Mouse (Mus musculus) liver, embryonic 13.5 days (tissue): ENCODE data around the gene Bank1. TPM values are rescaled to one million over a fixed set of nuclear protein-coding genes. Genes with fewer than 3 reads are reported as not detected.
A peak's percentile ranks its signal among the peaks of the same experiment; 100 is the strongest.

ENCODE experiments used
- ATAC-seq: fragments of 200-750 bp; cut with Nextera tagmentation; 2 replicates; pipeline ENCODE4 v1.8.0; 2017; ENCODE audit warnings: low read depth, mild to moderate bottlenecking, moderate number of reproducible peaks, moderate library complexity
- DNase-seq: peaks from one replicate; pipeline ENCODE4 v3.0.0; 2022
- H3K27ac ChIP-seq: fragments of 300-500 bp; sonication (generic); 2 replicates; pipeline ENCODE4 v1.5.1; 2015; ENCODE audit warnings: moderate library complexity, mild to moderate bottlenecking, inconsistent platforms
- H3K27me3 ChIP-seq: fragments of 300-500 bp; sonication (generic); 2 replicates; pipeline ENCODE4 v1.6.1; 2015; ENCODE audit warnings: mild to moderate bottlenecking, inconsistent platforms
- H3K36me3 ChIP-seq: fragments of 300-500 bp; sonication (generic); 2 replicates; pipeline ENCODE4 v1.6.1; 2015; ENCODE audit warnings: mild to moderate bottlenecking, inconsistent platforms
- H3K4me1 ChIP-seq: fragments of 300-500 bp; sonication (generic); replicated peaks from 2 replicates; pipeline ENCODE4 v1.6.1; 2015; ENCODE audit warnings: inconsistent platforms
- H3K4me2 ChIP-seq: fragments of 300-500 bp; sonication (generic); 2 replicates; pipeline ENCODE4 v1.6.1; 2015; ENCODE audit warnings: inconsistent platforms, mild to moderate bottlenecking, moderate library complexity
- H3K4me3 ChIP-seq: fragments of 300-500 bp; sonication (generic); replicated peaks from 2 replicates; pipeline ENCODE4 v1.5.1; 2015; ENCODE audit warnings: mild to moderate bottlenecking, inconsistent platforms
- H3K9ac ChIP-seq: fragments of 300-500 bp; sonication (generic); 2 replicates; pipeline ENCODE4 v1.6.1; 2015; ENCODE audit warnings: mild to moderate bottlenecking, inconsistent platforms
- H3K9me3 ChIP-seq: fragments of 300-500 bp; sonication (generic); replicated peaks from 2 replicates; pipeline ENCODE4 v1.6.1; 2016; ENCODE audit warnings: inconsistent platforms
- WGBS: fragments of 180-500 bp; shearing (Covaris S2); methylation state at CpG from one replicate; pipeline ENCODE4 v1.1.7; 2015; ENCODE audit not compliant: insufficient replicate concordance; 5-methylcytosine and 5-hydroxymethylcytosine counted together
- polyA plus RNA-seq: library from polyadenylated mRNA; unstranded; fragments of >200 nt; fragmentation: Nextera tagmentation; extraction: Ambion mirVana; gene quantifications from 2 replicates; pipeline ENCODE4 v1.2.1, GENCODE M21; 2015

Gene Bank1
- polyA plus RNA-seq, 1 experiment from 2014 or later: 2.2 TPM

- no peak overlapping the region for H3K27ac ChIP-seq
- H3K27me3 ChIP-seq: no peaks in the 10 kb centered on the region
- no peaks in the 10 kb centered on the region for H3K36me3 ChIP-seq
- DNase-seq: no peak
- WGBS: 65% methylated on average over 5 of the region's 5 CpGs
- ATAC-seq: no peak
- H3K9ac ChIP-seq: no peak overlapping the region
- H3K4me1 ChIP-seq: no peaks in the 10 kb centered on the region
- no peaks in the 10 kb centered on the region for H3K9me3 ChIP-seq
- no peak overlapping the region for H3K4me3 ChIP-seq
- H3K4me2 ChIP-seq: no peak overlapping the region
These were observed 224.8 kb downstream of the Bank1 start for GRCm38 (mm10) chr3:136100973-136101500.

DNA sequence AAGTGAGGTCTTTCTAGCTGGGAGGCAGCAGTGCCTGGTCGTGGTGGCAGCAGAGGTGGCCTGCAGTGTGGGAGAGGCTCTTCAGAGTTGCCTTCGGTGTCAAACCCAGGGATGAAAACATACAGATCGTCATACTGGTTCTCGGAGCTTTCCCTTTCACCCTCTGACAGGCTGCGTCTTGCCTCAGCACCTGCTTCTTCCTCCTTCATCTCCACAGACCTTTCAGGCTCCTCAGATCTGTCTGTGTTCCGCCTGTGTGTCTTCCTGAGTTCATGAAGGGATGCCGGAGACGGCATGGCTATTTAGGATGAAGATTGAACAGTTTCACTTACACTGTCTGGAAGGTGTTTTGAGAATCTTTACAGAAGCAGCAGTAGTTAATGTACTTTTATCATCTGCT lies 225.6 kb downstream of the Bank1 start:
- ATAC-seq (no peak), DNase-seq (no peak)
- H3K9me3 ChIP-seq: no peaks in the 10 kb centered on the region
- no peak overlapping the region for H3K4me2 ChIP-seq
- no peak overlapping the region for H3K9ac ChIP-seq
- no peaks in the 10 kb centered on the region for H3K36me3 ChIP-seq
- H3K27ac ChIP-seq: no peak overlapping the region
- no peak overlapping the region for H3K4me3 ChIP-seq
- H3K27me3 ChIP-seq: no peaks in the 10 kb centered on the region
- WGBS: 66% methylated on average over 8 of the region's 8 CpGs
- H3K4me1 ChIP-seq: no peaks in the 10 kb centered on the region

- H3K27me3 ChIP-seq: no peaks in the 10 kb centered on the region
- H3K9ac ChIP-seq: no peak overlapping the region
- no peaks in the 10 kb centered on the region for H3K36me3 ChIP-seq
- no peaks in the 10 kb centered on the region for H3K9me3 ChIP-seq
- DNase-seq (no peak), ATAC-seq (no peak)
- H3K4me3 ChIP-seq: no peak overlapping the region
- WGBS: 50% methylated on average over 7 of the region's 7 CpGs
- H3K27ac ChIP-seq: no peak overlapping the region
- H3K4me1 ChIP-seq: no peaks in the 10 kb centered on the region
- H3K4me2 ChIP-seq: no peak overlapping the region
These were observed 238.8 kb downstream of the Bank1 start for GRCm38 (mm10) chr3:136086948-136087660.

- Histone ChIP-seq H3K9me3 (no peaks in the 10 kb centered on the region), H3K4me3 (no peak overlapping the region), H3K27me3 (no peaks in the 10 kb centered on the region), H3K4me1 (no peaks in the 10 kb centered on the region), H3K4me2 (no peak overlapping the region), H3K27ac (no peak overlapping the region), H3K9ac (no peak overlapping the region), H3K36me3 (no peaks in the 10 kb centered on the region)
- WGBS: 50% methylated on average over 5 of the region's 5 CpGs
- ATAC-seq (no peak), DNase-seq (no peak)
These were observed 239.4 kb downstream of the Bank1 start for GRCm38 (mm10) chr3:136086431-136086830.

GRCm38 (mm10) chr3:136085077-136085476 lies 240.8 kb downstream of the Bank1 start:
- no peak overlapping the region for H3K4me3 ChIP-seq
- ATAC-seq (no peak), DNase-seq (no peak)
- H3K4me2 ChIP-seq: no peak overlapping the region
- H3K27ac ChIP-seq: no peak overlapping the region
- H3K9ac ChIP-seq: no peak overlapping the region
- no peaks in the 10 kb centered on the region for H3K4me1 ChIP-seq
- H3K9me3 ChIP-seq: no peaks in the 10 kb centered on the region
- no peaks in the 10 kb centered on the region for H3K27me3 ChIP-seq
- 25% methylated on average over 1 of the region's 1 CpGs for WGBS
- H3K36me3 ChIP-seq: no peaks in the 10 kb centered on the region

- ATAC-seq (no peak), DNase-seq (no peak)
- H3K36me3 ChIP-seq: no peaks in the 10 kb centered on the region
- no peak overlapping the region for H3K27ac ChIP-seq
- no peak overlapping the region for H3K4me2 ChIP-seq
- H3K27me3 ChIP-seq: no peaks in the 10 kb centered on the region
- 59% methylated on average over 5 of the region's 5 CpGs for WGBS
- H3K9ac ChIP-seq: no peak overlapping the region
- H3K4me1 ChIP-seq: no peaks in the 10 kb centered on the region
- no peaks in the 10 kb centered on the region for H3K9me3 ChIP-seq
- H3K4me3 ChIP-seq: no peak overlapping the region
These were observed 241.8 kb downstream of the Bank1 start for GRCm38 (mm10) chr3:136084066-136084465.

DNA sequence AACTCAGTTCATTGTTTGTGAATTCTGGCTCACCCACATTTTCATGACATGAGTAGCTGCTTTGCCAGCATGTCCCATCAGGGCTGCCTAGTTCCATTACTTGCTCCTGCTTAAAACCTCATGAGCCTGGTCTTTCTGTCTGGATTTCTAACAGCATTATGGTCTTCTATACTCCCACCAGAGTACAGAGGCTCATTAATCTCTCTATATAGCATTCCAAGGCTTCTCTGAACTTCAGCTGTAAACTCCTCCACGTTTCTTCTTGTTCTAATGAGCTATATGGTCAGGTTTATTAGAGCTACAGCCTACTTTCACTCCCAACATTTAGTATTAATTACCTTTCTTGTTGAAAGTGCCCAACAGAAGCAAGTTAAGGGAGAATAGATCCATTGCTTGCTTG lies 244.6 kb downstream of the Bank1 start:
- no peak overlapping the region for H3K9ac ChIP-seq
- H3K36me3 ChIP-seq: no peaks in the 10 kb centered on the region
- H3K4me2 ChIP-seq: no peak overlapping the region
- H3K9me3 ChIP-seq: no peaks in the 10 kb centered on the region
- WGBS: 45% methylated on average over 1 of the region's 1 CpGs
- H3K27me3 ChIP-seq: no peaks in the 10 kb centered on the region
- no peaks in the 10 kb centered on the region for H3K4me1 ChIP-seq
- no peak for DNase-seq
- no peak overlapping the region for H3K4me3 ChIP-seq
- ATAC-seq: no peak
- H3K27ac ChIP-seq: no peak overlapping the region

GRCm38 (mm10) chr3:136078535-136078934 lies 247.3 kb downstream of the Bank1 start:
- ATAC-seq (no peak), DNase-seq (no peak)
- no peaks in the 10 kb centered on the region for H3K4me1 ChIP-seq

GRCm38 (mm10) chr3:136070394-136070793 lies 255.5 kb downstream of the Bank1 start:
- H3K9ac ChIP-seq: no peak overlapping the region
- ATAC-seq: no peak
- H3K36me3 ChIP-seq: no peaks in the 10 kb centered on the region
- H3K4me3 ChIP-seq: no peak overlapping the region
- no peak overlapping the region for H3K27ac ChIP-seq
- H3K4me1 ChIP-seq: no peaks in the 10 kb centered on the region
- H3K9me3 ChIP-seq: no peaks in the 10 kb centered on the region
- no peaks in the 10 kb centered on the region for H3K27me3 ChIP-seq
- H3K4me2 ChIP-seq: no peak overlapping the region
- DNase-seq: no peak
- 62% methylated on average over 3 of the region's 3 CpGs for WGBS

More at GRCm38 (mm10) chr3:136078535-136078934, 247.3 kb downstream of the Bank1 start:
- Histone ChIP-seq H3K9ac (no peak overlapping the region), H3K27ac (no peak overlapping the region), H3K9me3 (no peaks in the 10 kb centered on the region), H3K36me3 (no peaks in the 10 kb centered on the region), H3K27me3 (no peaks in the 10 kb centered on the region), H3K4me3 (no peak overlapping the region), H3K4me2 (no peak overlapping the region)
- WGBS: 65% methylated on average over 2 of the region's 2 CpGs

DNA sequence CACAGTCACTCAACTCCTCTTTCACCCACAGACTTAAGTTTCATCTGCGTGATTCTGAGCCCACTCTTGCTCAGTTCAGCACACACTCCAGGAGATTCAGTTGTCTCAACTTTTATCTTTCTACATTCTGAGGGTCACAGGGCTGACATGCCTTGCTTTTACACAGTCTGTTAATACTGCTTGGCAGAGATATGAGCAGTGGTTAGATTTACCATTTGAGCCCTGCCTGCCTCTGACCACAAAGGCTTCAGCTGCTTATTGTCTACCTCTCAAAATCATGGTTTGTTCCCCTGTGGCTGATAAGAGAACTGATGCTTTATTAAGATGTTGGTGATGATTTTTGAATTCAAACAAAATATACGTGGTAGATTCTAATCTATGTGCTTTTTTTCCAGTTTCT lies 264.0 kb downstream of the Bank1 start:
- ATAC-seq: peak; percentile 71; the same call in 1 of the 2 replicates
- Histone ChIP-seq H3K9ac (no peak overlapping the region), H3K27me3 (no peaks in the 10 kb centered on the region), H3K4me1 (no peaks in the 10 kb centered on the region), H3K27ac (no peak overlapping the region), H3K4me3 (no peak overlapping the region), H3K9me3 (no peaks in the 10 kb centered on the region), H3K36me3 (no peaks in the 10 kb centered on the region), H3K4me2 (no peak overlapping the region)
- WGBS: 18% methylated on average over 2 of the region's 2 CpGs
- no peak for DNase-seq

- Histone ChIP-seq H3K4me3 (no peak overlapping the region), H3K4me2 (no peak overlapping the region), H3K27ac (no peak overlapping the region), H3K9me3 (no peaks in the 10 kb centered on the region), H3K27me3 (no peaks in the 10 kb centered on the region), H3K9ac (no peak overlapping the region), H3K36me3 (no peaks in the 10 kb centered on the region), H3K4me1 (no peaks in the 10 kb centered on the region)
- ATAC-seq (no peak), DNase-seq (no peak)
- 41% methylated on average over 3 of the region's 3 CpGs for WGBS
These were observed 275.2 kb downstream of the Bank1 start for GRCm38 (mm10) chr3:136050635-136051034.

- DNase-seq: no peak
- Histone ChIP-seq H3K9me3 (no peaks in the 10 kb centered on the region), H3K27me3 (no peaks in the 10 kb centered on the region), H3K4me1 (no peaks in the 10 kb centered on the region), H3K4me3 (no peak overlapping the region), H3K36me3 (no peaks in the 10 kb centered on the region), H3K4me2 (no peak overlapping the region), H3K9ac (no peak overlapping the region), H3K27ac (no peak overlapping the region)
- 69% methylated on average over 6 of the region's 6 CpGs for WGBS
- ATAC-seq: no peak
These were observed 275.7 kb downstream of the Bank1 start for GRCm38 (mm10) chr3:136050215-136050614.
